8 mouse cellular contexts compared by ENCODE assay signal in genomic region chr17:29450899-29451840, GRCm38 (mm10). TPM values are rescaled to one million over a fixed set of nuclear protein-coding genes. Genes with fewer than 3 reads are reported as not detected.
DNase-seq lines count a peak whose midpoint lies in the region; ATAC-seq and TF ChIP-seq lines count a peak whose summit lies in the region.

No protein-coding gene starts in this region.

- H3K4me1 ChIP-seq in forebrain, embryonic 14.5 days (ENCODE audit: control insufficient read depth, insufficient read depth, low read length) = peaks cover 6% of the 10 kb centered on the region; the same call in 1 of the 2 replicates
- H3K4me1 ChIP-seq in lung, embryonic 16.5 days (replicated peaks; ENCODE audit: control insufficient read depth, insufficient read depth, low read length) = peaks cover 27% of the 10 kb centered on the region
- H3K4me1 ChIP-seq in stomach, postnatal 0 days (replicated peaks; ENCODE audit: control insufficient read depth, insufficient read depth) = no peaks in the 10 kb centered on the region

- no peaks in the 10 kb centered on the region for H3K36me3 ChIP-seq in forebrain, embryonic 14.5 days (ENCODE audit: control insufficient read depth, insufficient read depth, low read length)
- no peaks in the 10 kb centered on the region for H3K36me3 ChIP-seq in lung, embryonic 16.5 days (ENCODE audit: control insufficient read depth, insufficient read depth, low read length)
- no peaks in the 10 kb centered on the region for H3K36me3 ChIP-seq in stomach, postnatal 0 days (ENCODE audit: control insufficient read depth, insufficient read depth, low read length)

- peak; percentile 94 for DNase-seq in WW6 (ENCODE audit: low read depth, low spot score)
- peak; percentile 50 for DNase-seq in forebrain, embryonic 14.5 days (ENCODE audit: low spot score)
- peak; percentile 78 for DNase-seq in kidney, adult 9 months
- DNase-seq in stomach, postnatal 0 days (ENCODE audit: low spot score) = peak; percentile 69
- DNase-seq in frontal cortex, adult 2 months (ENCODE audit: extremely low spot score in 1 of 2, low spot score in 1 of 2) = no peak
- no peak for DNase-seq in adrenal gland, postnatal 4 days (ENCODE audit: low spot score in 2 of 2)
- DNase-seq in layer of hippocampus, adult 2 months (ENCODE audit: low spot score in 2 of 2) = no peak

- H3K27me3 ChIP-seq in forebrain, embryonic 14.5 days (replicated peaks; ENCODE audit: control insufficient read depth, insufficient read depth, low read length) = no peaks in the 10 kb centered on the region
- no peaks in the 10 kb centered on the region for H3K27me3 ChIP-seq in lung, embryonic 16.5 days (ENCODE audit: control insufficient read depth, insufficient read depth, low read depth, low read length)
- no peaks in the 10 kb centered on the region for H3K27me3 ChIP-seq in stomach, postnatal 0 days (ENCODE audit: control insufficient read depth, insufficient read depth, low read length)

- H3K4me3 ChIP-seq in forebrain, embryonic 14.5 days (ENCODE audit: low read depth, low read length) = no peak overlapping the region
- H3K4me3 ChIP-seq in lung, embryonic 16.5 days (ENCODE audit: low read length) = peak overlapping the region; percentile 35
- H3K4me3 ChIP-seq in stomach, postnatal 0 days (ENCODE audit: low read depth, low read length) = no peak overlapping the region
- H3K4me3 ChIP-seq in layer of hippocampus, adult 2 months = no peak overlapping the region

- peak; percentile 49 for TF ChIP-seq CTCF in stomach, postnatal 0 days (IDR thresholded peaks at IDR 0.05; ENCODE audit: low read depth)
- no peak for TF ChIP-seq CTCF in layer of hippocampus, adult 2 months (conservative IDR thresholded peaks at IDR 0.05)

- 3% methylated on average over 34 of the region's 34 CpGs for WGBS in forebrain, embryonic 14.5 days
- 8% methylated on average over 34 of the region's 34 CpGs for WGBS in lung, embryonic 16.5 days
- 12% methylated on average over 34 of the region's 34 CpGs for WGBS in stomach, postnatal 0 days

- H3K4me2 ChIP-seq in forebrain, embryonic 14.5 days (ENCODE audit: low read length) = peak overlapping the region; percentile 36
- peak overlapping the region; percentile 50 for H3K4me2 ChIP-seq in lung, embryonic 16.5 days (ENCODE audit: low read depth, low read length)
- peak overlapping the region; percentile 33; the same call in 1 of the 2 replicates for H3K4me2 ChIP-seq in stomach, postnatal 0 days (replicated peaks; ENCODE audit: low read depth)

- H3K9ac ChIP-seq in forebrain, embryonic 14.5 days (ENCODE audit: low read length) = peak overlapping the region; percentile 48; the same call in 1 of the 2 replicates
- peak overlapping the region; percentile 61 for H3K9ac ChIP-seq in lung, embryonic 16.5 days (ENCODE audit: low read length)
- H3K9ac ChIP-seq in stomach, postnatal 0 days (ENCODE audit: low read length) = peak overlapping the region; percentile 48

- H3K27ac ChIP-seq in forebrain, embryonic 14.5 days (ENCODE audit: low read depth, low read length) = 0 out of 2 replicates have a peak overlapping the region, but pooled peaks have one; percentile 39
- peak overlapping the region; percentile 90 for H3K27ac ChIP-seq in lung, embryonic 16.5 days (ENCODE audit: low read length)
- peak overlapping the region; percentile 65 for H3K27ac ChIP-seq in stomach, postnatal 0 days (replicated peaks)
- no peak overlapping the region for H3K27ac ChIP-seq in layer of hippocampus, adult 2 months

- no peaks in the 10 kb centered on the region for H3K9me3 ChIP-seq in forebrain, embryonic 14.5 days (replicated peaks; ENCODE audit: control insufficient read depth, low read length)
- no peaks in the 10 kb centered on the region for H3K9me3 ChIP-seq in lung, embryonic 16.5 days (ENCODE audit: control insufficient read depth, low read length)
- no peaks in the 10 kb centered on the region for H3K9me3 ChIP-seq in stomach, postnatal 0 days (ENCODE audit: control insufficient read depth, low read length)

- ATAC-seq in forebrain, embryonic 14.5 days = peak; percentile 44
- peak; percentile 74 for ATAC-seq in lung, embryonic 16.5 days (ENCODE audit: low read depth)
- ATAC-seq in stomach, postnatal 0 days (ENCODE audit: low FRiP score, low TSS enrichment) = peak; percentile 67

- no peak for TF ChIP-seq EP300 in stomach, postnatal 0 days (optimal IDR thresholded peaks at IDR 0.05)

RNA-seq across cellular contexts. Expression of gene Pim1, which starts 39.4 kb away (rescaled TPM):
- polyA plus RNA-seq in forebrain, embryonic 14.5 days (2014; fragmentation: Nextera tagmentation; extraction: Ambion mirVana) = 11.4 and 15.7 TPM in 2 replicates
- polyA plus RNA-seq in lung, embryonic 16.5 days (2015; fragmentation: Nextera tagmentation; extraction: Ambion mirVana) = 15.6 and 16.6 TPM in 2 replicates
- polyA plus RNA-seq in stomach, postnatal 0 days (2015; fragmentation: Nextera tagmentation; extraction: Ambion mirVana) = 28.6 and 32.8 TPM in 2 replicates
- 3.2 and 3.7 TPM in 2 replicates for polyA plus RNA-seq in frontal cortex, adult 2 months (2012; rRNA removed)
- 10 to 100 TPM; 53.4 to 65.5 TPM for total RNA-seq in adrenal gland, postnatal 4 days (2021)
- total RNA-seq in layer of hippocampus, adult 2 months (2021) = 1 to 10 TPM; 4.2 to 5.6 TPM

Comparison
In these comparisons a context has a peak if more than half of its experiments do, and no peak if none do; other contexts are left out.
1. DNase-seq: peak in WW6 (single experiment), forebrain, embryonic 14.5 days (single experiment), kidney, adult 9 months (single experiment) and stomach, postnatal 0 days (single experiment); none in frontal cortex, adult 2 months (0 of 2), adrenal gland, postnatal 4 days (0 of 2) and layer of hippocampus, adult 2 months (0 of 2).
2. Peak in every context shown above with its lines, with median percentiles within 50 percentile points of each other: ATAC-seq, H3K4me2 ChIP-seq and H3K9ac ChIP-seq.